Mouse (Mus musculus) v-Abl transformed pro-B cells (cell line): ENCODE data around the gene Kif21b.

ENCODE experiments used
- in situ Hi-C, 2 experiments: fragments of 400-800 bp; cut with MboI; formaldehyde crosslinking; loops; one replicate each; pipeline ENCODE4 v1.15.1; 2025; ENCODE audit not compliant: unreplicated experiment in 2 of 2

Kif21b gene

DNA sequence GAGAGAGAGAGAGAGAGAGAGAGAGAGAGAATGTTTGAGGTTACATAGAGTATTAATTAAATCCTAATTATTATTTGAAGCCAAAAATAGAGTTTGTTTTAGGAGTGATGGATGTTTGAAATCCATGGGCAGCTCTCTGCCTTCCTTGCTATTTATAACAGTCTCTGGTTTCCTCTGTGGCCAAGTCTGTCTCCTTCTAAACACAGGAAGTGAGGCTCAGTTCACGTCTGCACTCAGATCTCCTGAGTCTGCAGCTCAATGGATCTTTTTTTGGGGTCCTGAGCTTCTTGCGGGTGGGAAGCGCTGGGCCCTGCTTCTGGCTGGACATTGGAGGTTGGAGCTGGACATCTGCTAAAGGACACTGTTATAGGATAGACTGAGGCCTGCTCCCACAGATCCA lies 3.3 kb upstream of the Kif21b start:
- in situ Hi-C loops, result loop anchor here in 1 of 2 experiments (25.0 kb wide), 1 partner anchor 1759 kb away; no protein-coding TSS in a partner anchor

DNA sequence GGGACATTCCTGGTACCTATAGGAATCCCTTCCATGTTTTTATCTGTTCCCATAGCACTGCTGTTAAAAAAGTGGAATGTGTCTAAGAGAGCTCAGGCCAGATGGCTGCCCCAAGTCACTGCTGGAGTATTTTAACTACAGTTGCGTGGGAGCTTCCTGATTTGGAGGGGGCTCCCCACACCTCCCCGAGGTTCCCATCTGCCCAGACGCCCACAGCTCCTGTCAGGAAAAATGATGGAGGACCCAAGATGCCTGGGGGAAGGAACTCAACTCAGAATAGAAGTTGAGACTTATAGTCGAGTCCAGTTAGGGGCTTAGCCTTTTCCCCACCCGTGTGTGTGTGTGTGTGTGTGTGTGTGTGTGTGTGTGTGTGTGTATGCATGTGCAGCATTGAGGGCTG lies 2.8 kb upstream of the Kif21b start:
- in situ Hi-C loops, result loop anchor here in 1 of 2 experiments (25.0 kb wide), 1 partner anchor 1759 kb away; no protein-coding TSS in a partner anchor

DNA sequence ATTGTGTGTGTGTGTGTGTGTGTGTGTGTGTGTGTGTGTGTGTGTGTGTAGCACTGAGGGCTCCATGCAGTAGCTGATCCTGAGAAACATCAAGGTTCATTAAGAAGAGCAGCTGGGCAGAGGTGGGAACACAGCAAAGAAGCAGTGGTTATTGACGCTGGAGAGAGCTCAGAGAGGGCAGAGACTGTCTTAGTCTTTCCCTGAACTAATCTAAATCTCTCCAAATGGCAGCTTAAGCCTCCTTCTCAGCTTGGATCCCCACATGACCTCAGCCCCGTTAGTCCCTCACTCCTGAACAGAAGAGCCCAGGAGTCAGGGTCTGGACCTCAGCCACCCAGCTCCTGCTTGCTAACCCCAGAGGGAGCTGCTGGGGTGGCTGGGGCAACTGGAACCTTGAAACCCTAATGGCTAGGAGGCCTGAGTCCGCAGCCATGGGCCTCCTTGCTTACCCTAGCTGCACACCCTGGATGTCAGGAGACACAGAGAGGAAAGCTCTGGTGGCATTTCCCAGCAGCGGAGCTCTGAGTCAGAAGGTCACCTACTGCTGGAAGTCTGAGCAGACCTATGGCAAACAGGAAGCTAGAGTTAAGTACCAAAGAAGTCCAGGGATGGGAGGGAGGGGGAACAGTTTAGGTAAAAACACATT lies 2.1 kb upstream of the Kif21b start:
- in situ Hi-C loops, result loop anchor here in 1 of 2 experiments (25.0 kb wide), 1 partner anchor 1758 kb away; no protein-coding TSS in a partner anchor

DNA sequence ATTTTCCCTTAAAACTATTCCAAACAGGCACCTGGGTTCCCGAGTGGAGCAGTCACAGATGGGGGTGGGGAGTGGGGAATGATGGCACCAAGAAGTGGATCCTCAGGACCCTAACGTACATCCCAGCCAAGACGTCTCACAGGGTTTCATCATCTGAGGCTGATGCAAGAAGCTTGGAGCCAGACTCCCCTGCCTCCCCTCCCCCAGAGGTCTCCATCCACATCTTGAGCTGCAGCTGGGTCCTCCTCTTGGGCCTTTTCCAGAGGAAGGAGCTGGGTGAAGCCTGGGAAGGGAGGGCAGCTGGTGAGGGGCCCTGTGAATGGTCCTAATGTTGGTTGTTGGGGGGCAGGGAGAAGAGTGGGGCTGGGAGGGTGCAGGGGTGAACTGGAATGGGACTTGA lies 1.1 kb upstream of the Kif21b start:
- in situ Hi-C loops, result loop anchor here in 1 of 2 experiments (25.0 kb wide), 1 partner anchor 1757 kb away; no protein-coding TSS in a partner anchor

DNA sequence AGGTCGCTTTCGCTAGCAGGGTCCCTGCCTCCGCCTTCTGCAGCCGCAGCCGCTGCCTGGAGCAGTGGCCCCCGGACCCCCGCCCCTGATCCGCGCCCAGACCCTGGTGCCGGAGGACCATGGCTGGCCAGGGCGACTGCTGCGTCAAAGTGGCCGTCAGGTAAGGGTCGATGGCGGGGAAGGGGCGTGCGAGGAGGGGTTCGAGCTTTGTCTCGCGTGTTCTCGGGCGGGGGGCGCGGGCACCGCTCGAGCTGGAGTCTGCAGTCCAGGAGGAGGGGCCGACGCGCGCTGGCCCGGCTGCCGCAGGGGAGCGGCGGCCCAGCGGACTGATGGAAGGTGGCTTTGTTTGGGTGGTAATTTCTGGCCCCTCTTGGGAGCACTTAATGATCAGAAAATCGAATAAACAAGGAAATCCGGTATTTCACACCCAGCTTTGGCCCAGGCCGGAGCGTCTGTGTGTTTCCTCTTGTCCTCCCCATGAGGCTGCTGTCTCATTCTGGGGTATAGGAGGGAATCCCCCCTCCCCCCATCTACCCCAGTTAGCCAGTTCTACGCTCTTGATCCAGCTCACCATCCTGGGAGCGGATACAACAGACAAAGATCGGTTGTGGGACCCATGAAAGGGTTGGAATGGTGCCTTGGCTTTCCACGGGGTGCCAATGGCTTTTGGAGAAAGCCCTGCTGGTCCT lies 558 bp downstream of the Kif21b start:
- in situ Hi-C loops, result loop anchor here in 1 of 2 experiments (25.0 kb wide), 1 partner anchor 1756 kb away; no protein-coding TSS in a partner anchor

DNA sequence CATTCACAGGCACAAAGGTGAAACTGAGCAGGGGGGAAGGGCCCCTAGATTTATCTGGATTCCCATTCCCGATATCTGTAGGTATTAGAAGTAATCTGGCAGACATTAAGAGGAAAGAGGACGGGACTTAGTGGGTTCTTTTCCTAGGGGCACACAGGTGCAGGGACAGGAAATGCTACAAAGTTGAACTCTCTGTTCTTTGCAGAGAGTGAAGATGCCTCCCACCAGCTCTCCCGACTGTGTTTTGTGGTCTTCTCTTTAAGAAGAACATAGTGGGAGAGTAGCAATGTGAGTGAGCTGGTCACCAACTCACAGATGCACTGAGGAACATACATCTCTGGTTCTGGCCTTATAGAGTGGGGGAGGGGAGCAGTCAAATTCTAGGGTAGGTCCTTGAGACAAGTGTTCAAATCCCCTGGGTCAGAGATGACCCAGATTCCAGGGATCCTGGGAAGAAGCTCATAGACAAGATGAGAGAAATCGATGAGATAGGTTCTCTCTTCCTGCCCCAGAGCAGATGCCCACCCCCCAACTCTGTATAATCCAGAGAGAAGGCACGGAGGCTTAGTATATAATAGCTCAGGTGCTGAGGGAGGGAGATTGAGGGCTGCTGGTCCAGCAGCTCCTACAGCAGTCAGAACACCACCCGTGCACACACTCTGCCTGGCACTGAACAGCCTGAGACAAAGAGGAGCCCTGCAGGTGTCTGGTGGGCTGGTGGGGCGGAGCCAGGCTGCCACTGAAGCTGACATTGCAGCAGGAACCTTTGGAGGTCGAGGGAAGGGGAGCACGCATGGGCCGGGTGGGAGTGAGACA lies 1.4 kb downstream of the Kif21b start:
- in situ Hi-C loops, result loop anchor here in 1 of 2 experiments (25.0 kb wide), 1 partner anchor 1755 kb away; no protein-coding TSS in a partner anchor

DNA sequence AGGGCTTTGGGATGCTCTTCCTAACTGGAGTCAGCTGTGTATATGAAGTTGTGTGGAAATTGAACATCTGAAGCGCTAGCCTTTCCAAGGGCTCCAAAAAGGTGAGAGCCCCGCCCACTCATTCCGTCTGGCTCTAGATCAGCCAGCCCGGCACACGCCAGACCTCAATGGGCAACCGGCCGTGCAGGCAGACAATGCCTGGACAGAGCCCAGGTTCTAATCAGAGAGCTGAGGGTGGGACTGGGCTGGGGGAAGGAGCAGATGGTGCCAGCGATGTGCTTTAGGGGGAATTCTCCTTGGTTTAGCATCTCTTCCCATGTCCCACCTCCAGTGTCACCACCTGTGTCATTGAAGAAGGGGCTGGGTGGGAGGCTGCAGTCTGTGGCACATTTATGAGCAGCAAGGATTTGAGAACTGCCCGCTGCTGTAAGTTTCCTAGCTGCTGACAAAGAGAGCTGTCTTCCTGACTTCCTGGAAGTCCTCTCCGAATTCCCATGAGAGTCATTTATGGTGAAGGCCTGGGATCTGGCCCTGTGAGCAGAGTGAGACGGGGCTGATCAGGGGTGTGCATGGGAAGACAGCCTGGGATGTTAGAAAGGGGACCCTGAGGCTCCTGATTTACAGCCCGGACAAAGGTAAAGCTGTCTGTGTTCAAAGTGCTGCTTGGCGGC lies 2.5 kb downstream of the Kif21b start:
- in situ Hi-C loops, result loop anchor here in 1 of 2 experiments (25.0 kb wide), 1 partner anchor 1754 kb away; no protein-coding TSS in a partner anchor

DNA sequence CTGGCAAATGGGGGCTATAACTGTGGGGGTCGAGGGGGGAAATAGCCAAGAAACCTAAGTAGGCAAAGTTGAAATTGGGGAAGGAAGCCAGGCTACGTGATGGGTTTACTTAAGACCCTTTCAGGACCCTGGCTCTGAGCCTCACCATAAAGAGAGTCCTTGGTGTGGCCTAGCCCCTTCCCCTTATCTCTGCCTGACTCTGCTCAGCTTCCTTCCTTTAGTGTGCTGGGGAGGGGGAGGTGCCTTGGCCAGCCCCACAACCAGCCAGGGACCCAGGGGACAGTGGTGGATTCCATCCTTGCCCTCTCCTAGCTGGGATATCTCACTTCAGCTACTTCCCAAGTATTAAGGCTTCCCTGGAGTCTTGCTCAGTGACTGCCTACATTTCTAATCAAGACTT lies 3.4 kb downstream of the Kif21b start:
- in situ Hi-C loops, result loop anchor here in 1 of 2 experiments (25.0 kb wide), 1 partner anchor 1753 kb away; no protein-coding TSS in a partner anchor

DNA sequence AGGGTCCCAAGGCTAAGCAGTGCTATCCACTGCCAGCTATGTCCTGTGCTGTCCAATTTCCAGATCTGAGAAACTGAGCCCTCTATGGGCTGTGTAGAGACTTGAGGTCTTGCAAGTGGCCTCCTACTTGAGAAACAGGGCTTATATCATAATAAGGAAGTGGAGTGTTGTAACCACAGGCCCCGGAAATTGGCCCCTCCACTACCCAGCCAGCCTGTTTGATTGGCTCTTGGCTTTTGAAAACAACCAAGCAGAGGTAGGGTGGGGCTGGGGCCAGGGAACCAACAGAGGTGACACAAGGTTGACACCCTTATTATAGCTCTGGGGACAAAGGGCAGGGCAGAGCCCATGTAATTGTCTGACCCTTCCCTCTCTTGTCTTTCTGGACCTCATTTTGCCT lies 3.9 kb downstream of the Kif21b start:
- in situ Hi-C loops, result loop anchor here in 1 of 2 experiments (25.0 kb wide), 1 partner anchor 1752 kb away; no protein-coding TSS in a partner anchor

DNA sequence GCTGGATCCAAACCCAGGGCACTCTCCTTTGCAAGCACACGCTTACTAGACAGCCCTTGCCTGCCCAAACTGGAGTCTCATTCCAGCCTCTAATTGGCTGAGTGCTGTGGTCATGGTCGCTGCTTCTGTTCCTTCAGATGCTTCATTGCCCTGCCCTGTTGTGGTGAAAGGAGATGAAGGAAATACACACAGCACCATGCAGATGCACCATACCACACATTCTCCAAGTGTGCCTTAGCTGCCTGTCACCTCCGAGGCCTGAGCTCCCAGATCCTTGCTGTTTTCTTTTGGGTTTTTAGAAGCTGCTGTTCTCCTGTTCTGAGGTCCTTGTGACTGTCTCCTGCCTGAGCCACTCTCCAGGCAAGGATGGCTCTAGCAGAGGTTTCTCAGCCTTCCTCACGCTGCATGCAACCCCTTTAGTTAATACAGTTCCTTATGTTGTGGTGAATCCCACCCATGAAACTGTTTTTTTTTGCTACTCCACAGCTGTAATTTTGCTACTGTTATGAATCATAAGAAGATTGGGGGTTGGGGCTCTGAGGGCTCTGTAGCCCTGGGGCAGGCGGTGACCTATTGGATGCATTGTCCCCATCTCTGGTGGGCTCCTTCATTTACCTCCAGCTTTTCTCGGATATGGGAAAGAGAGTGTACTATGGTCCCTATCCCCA lies 4.7 kb downstream of the Kif21b start:
- in situ Hi-C loops, result loop anchor here in 1 of 2 experiments (25.0 kb wide), 1 partner anchor 1751 kb away; no protein-coding TSS in a partner anchor

DNA sequence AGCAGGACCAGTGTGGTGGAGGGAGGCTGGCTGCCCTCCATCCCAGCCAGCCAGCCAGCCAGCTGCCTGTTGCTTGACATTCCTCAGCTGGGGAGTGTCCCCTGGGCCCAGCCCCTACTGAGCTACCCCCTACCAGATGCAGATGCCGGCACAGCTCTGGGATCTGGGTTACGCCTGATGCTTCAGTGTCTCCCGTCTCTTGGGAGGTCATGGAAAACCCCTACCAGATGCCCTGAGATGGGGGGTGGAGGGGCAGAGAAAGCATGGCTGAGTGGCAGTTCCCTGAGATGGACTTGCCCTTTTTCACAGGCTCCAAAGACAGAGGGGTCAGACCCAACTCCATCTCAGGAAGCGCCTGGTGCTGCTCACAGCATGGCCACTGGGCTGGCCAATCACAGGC lies 5.4 kb downstream of the Kif21b start:
- in situ Hi-C loops, result loop anchor here in 1 of 2 experiments (25.0 kb wide), 1 partner anchor 1751 kb away; no protein-coding TSS in a partner anchor

DNA sequence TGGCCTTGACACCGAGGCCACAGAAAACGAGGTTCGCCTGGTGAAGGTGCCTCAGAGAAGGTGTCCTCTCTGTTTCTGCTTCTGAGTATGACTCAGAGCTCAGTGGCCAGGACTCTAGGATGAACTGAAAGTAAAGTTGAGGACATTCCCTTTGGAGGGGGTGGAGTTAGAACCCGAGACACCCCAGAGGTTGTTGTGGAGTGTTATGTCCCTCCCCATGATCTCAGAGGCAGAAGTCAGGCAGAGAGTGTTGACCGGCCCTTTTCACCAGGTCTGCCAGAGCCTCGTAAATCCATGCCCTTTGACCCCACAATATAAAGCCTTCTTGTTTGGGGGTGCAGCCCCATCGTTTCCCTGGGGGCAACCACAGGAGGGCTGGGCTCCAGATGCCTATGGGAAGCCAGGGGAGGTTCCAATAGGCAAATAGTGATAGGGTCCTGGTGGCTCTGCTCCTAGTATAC lies 5.9 kb downstream of the Kif21b start:
- in situ Hi-C loops, result loop anchor here in 1 of 2 experiments (25.0 kb wide), 1 partner anchor 1750 kb away; no protein-coding TSS in a partner anchor

DNA sequence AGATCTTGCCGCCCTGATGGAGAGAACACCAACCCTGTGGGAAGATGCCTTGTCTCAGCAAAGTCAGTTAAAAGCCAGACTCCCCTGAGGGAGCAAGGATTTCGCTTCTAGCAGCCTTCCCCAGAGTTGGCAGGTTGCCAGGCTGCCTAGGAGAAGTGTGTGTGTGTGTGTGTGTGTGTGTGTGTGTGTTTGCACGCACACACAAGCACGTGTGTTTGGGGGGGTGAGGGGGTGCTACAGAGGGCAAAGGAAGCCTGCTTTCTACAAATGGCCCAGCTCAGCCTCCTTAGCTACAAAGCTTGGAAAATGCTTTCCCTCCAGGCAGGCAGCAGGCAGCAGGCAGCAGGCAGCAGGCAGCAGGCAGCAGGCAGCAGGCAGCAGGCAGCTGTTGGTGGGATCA lies 6.4 kb downstream of the Kif21b start:
- in situ Hi-C loops, result loop anchor here in 1 of 2 experiments (25.0 kb wide), 1 partner anchor 1750 kb away; no protein-coding TSS in a partner anchor

DNA sequence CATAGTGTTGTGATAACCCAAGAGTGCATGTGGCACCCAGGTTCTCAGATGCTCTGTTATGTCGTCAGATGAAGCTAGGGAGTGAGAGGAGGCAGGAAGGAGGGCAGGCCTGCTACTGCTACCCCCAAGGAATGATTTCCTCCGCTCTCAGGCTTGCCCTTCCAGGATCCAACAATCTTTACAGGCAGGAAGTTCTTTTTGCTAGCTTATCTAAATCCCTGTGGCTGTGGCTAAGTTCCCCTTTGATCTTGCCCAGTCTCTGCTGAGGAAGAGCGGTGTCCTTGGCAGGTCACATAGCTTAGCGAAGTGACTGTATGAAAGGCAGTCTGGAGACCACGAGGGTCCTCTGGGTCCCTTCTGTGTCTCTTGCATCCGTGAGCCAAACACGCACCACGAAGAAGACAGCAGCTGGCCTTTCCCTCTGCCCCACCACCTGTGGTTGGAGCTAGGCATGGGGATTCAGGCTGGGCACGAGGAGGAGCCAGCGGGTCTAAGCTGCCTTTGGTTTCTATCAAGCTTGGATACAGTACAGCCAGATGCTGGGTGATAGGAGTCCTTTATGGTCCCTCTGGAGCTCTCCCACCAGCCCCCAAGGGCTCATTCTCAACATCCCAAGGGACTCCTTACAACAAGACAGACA lies 7.1 kb downstream of the Kif21b start:
- in situ Hi-C loops, result loop anchor here in 1 of 2 experiments (25.0 kb wide), 1 partner anchor 1749 kb away; no protein-coding TSS in a partner anchor

DNA sequence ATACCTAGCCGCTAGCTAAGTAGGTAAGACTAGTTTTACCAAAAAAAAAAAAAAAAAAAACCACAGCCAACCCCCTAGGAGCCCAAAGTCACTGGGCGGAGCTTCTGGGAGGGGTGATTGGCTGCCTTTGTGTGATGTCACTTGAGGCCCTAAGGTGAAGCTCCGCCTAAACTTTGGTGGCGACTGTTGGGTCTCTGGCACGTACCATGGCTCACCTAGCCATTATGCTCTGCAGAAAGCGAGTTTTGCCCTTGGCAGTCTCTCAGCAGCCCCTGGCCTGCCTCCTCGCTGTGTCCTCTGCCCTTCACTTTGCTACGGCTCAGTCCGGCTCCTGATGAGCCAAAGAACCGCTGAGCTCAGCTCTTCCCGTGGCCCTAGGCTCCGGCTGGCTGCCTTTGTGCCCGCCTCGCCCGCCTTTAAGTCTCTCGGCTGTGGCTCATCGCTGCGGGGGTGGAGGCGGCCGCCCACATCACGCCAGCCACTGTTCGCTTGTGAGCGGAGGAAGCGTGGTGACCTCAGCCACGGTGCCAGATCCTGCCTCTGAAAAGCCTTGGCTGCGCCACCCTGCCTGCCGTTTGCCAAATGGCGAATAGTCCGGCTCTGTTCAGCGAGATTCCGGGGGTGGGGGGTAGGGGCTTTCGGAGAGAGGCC lies 8.9 kb downstream of the Kif21b start:
- in situ Hi-C loops, result loop anchor here in 1 of 2 experiments (25.0 kb wide), 1 partner anchor 1747 kb away; no protein-coding TSS in a partner anchor

DNA sequence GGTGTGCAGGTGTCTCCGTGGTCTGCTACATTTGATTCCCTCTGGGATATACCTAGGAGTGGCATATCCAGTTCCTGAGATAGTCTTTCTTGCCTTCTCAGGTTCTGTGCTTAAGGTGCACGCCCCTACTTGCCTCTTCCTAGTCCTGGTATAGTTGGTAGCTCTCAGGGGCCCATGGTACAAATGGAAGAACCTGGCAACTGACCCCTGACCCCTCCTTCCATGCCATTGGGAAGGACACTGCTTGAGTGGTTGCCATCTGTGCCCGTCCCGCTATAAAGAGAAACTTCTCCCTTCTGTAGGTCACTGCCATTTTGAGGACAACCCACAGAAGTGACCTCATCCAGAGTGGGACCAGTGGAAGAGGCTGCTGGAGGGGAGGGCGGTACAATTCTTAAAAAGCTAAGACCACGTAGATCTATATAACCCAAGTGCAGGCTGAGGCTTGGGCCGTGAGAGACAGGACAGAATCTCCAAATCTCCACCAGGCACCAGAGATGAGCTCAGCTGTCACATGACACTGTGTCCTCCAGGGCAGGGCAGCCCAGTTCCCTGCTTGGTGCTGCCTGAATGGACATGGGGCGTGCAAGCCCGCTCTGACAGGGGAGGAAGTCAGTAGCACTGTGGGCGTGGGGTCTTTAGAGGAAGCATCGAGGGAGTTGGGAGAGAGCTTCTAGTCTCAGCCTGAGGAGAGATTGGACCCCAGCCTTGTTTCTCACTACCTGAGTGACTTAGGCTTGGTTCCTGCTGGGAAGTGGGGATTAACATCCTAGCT lies 10.2 kb downstream of the Kif21b start:
- in situ Hi-C loops, result loop anchor here in 1 of 2 experiments (25.0 kb wide), 1 partner anchor 1746 kb away; no protein-coding TSS in a partner anchor

DNA sequence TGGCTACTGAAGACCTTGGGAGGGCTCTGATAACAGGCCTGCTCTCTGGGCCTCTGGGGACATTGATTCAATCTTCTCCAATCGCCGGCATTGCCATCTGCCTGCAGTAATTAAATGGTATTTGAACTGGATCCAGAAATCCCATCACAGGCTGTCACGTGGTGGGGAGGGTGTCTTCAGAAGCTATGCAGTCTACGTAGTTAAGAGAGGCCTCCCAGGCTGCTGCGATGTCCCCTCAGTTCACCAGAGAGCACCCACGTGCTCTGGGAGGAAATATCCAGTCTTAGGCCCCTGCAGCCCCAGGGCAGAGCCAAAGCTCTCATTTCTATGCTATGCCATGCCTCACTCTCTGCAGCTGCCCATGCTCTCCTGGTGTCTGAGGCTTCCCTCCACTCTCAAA lies 11.1 kb downstream of the Kif21b start:
- in situ Hi-C loops, result loop anchor here in 1 of 2 experiments (25.0 kb wide), 1 partner anchor 1745 kb away; no protein-coding TSS in a partner anchor
